Mouse (Mus musculus): Measurements from ENCODE around the gene Vgll1.

GRCm38 (mm10) chrX:57137627-57138026 lies 49.7 kb downstream of the Vgll1 start:
- TF ChIP-seq POLR2A (IDR thresholded peaks at IDR 0.05; ENCODE audit: extremely low read depth, insufficient read depth, low read length) = no peak
- no peak for TF ChIP-seq CTCF (IDR thresholded peaks at IDR 0.05; ENCODE audit: extremely low read depth, insufficient read depth, low read length)
